Mouse (Mus musculus) thymus, adult 2 months (tissue): ENCODE measurements around the gene Cytip. TPM values are rescaled to one million over a fixed set of nuclear protein-coding genes. Genes with fewer than 3 reads are reported as not detected.

Experiments
- DNase-seq: peaks from one replicate; pipeline ENCODE4 v3.0.0; 2021
- H3K27ac ChIP-seq: fragments of 200-500 bp; 2 replicates; pipeline ENCODE4 v1.5.1; 2012; ENCODE audit warnings: low read length, control low read depth; ENCODE audit not compliant: control insufficient read depth, insufficient read depth
- H3K27me3 ChIP-seq: fragments of 200-500 bp; 2 replicates; pipeline ENCODE4 v1.6.1; 2012; ENCODE audit warnings: mild to moderate bottlenecking, low read length, moderate library complexity, mixed read lengths; ENCODE audit not compliant: control insufficient read depth, insufficient read depth
- H3K36me3 ChIP-seq: fragments of 200-500 bp; 2 replicates; pipeline ENCODE4 v1.6.1; 2012; ENCODE audit warnings: mild to moderate bottlenecking, low read length, moderate library complexity; ENCODE audit not compliant: control insufficient read depth, insufficient read depth
- H3K4me1 ChIP-seq: fragments of 200-500 bp; replicated peaks from 2 replicates; pipeline ENCODE4 v1.6.1; 2012; ENCODE audit warnings: low read length; ENCODE audit not compliant: control insufficient read depth, insufficient read depth
- H3K4me3 ChIP-seq: fragments of 200-500 bp; 2 replicates; pipeline ENCODE4 v1.5.1; 2012; ENCODE audit warnings: mild to moderate bottlenecking, low read length, control low read depth, moderate library complexity; ENCODE audit not compliant: control insufficient read depth, insufficient read depth
- CTCF ChIP-seq: fragments of 200-500 bp; IDR thresholded peaks from 2 replicates; pipeline ENCODE4 v1.5.1; 2012; ENCODE audit warnings: mild to moderate bottlenecking, control low read depth, low read length, moderate library complexity, borderline replicate concordance; ENCODE audit not compliant: control insufficient read depth, poor library complexity, insufficient read depth; ENCODE audit errors: extremely low read depth
- POLR2A ChIP-seq: fragments of 200-500 bp; IDR thresholded peaks from 2 replicates; pipeline ENCODE4 v1.6.1; 2012; ENCODE audit warnings: mild to moderate bottlenecking, low read length, control low read depth, moderate library complexity; ENCODE audit not compliant: control insufficient read depth, poor library complexity, insufficient read depth; ENCODE audit errors: extremely low read depth
- WGBS: fragments of 180-500 bp; shearing (Covaris S2); methylation state at CpG from one replicate; pipeline ENCODE4 v1.1.7; 2018; 5-methylcytosine and 5-hydroxymethylcytosine counted together
- polyA plus RNA-seq: library from polyadenylated mRNA; depleted of rRNA; stranded (reverse); fragments of >200 nt; gene quantifications from 2 replicates; pipeline ENCODE4 v1.2.3, GENCODE M21; 2012; rRNA removed

Gene Cytip
- polyA plus RNA-seq, 1 experiment, result 293 TPM

DNA sequence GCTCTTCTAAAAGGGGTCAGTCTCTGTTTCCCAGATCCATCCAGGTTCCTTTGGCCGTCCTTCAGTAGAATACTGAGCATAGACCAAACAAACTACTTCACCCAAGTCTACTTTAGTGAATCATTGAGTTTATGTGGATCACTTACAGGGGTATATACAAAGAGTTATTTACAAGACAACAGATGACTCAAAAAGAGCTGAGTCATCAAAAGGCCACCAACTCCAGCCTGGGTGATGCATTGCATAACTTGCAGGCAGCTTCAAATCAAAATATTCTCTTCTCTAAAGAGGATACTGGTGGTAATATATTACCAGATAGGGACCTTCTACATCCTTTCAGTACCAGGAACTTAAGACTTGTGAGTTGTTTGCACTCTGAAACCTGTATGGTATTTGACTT lies 108.9 kb downstream of the Cytip start:
- Histone ChIP-seq H3K4me1 (no peaks in the 10 kb centered on the region), H3K36me3 (no peaks in the 10 kb centered on the region), H3K27me3 (no peaks in the 10 kb centered on the region), H3K4me3 (no peak overlapping the region), H3K27ac (no peak overlapping the region)
- WGBS, result 100% methylated on average over 1 of the region's 1 CpGs
- TF ChIP-seq POLR2A, result no peak
- TF ChIP-seq CTCF, result no peak
- DNase-seq, result no peak

DNA sequence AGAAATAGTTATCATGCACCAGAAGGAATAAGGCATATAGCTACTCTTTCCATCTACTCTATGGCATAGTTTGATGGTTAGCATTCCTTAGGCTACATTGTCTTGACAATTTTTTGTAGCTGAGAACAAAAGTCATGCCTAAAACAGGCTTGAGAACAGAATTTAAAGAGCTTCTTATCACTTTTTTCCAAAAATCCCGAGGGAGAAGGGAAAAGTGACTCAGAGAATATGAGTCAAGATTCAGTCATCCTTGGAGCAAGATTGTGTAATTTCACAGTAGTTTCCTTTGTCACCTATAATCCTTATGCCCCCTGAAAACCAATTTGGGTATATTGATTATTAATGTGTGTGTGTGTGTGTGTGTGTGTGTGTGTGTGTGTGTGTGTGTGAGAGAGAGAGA lies 115.5 kb downstream of the Cytip start:
- no peaks in the 10 kb centered on the region for H3K4me1 ChIP-seq
- no peak overlapping the region for H3K4me3 ChIP-seq
- no peak overlapping the region for H3K27ac ChIP-seq
- no peak for TF ChIP-seq POLR2A
- no peak for TF ChIP-seq CTCF
- no peak for DNase-seq
- H3K36me3 ChIP-seq, result no peaks in the 10 kb centered on the region
- WGBS, result 66% methylated on average over 1 of the region's 1 CpGs
- no peaks in the 10 kb centered on the region for H3K27me3 ChIP-seq

Other genes starting within 250 kb of the Cytip start
- gene Galnt5, start 197.6 kb downstream of the Cytip start, polyA plus RNA-seq, result 0.05 and 0.09 TPM in 2 replicates
- not detected in 2 replicates for gene Ermn, start 142.7 kb downstream of the Cytip start, polyA plus RNA-seq
- 0.42 and 0.63 TPM in 2 replicates for gene Acvr1c, start 162.4 kb upstream of the Cytip start, polyA plus RNA-seq